Mouse (Mus musculus): ENCODE measurements around the gene Lrrc4. TPM values are rescaled to one million over a fixed set of nuclear protein-coding genes. Genes with fewer than 3 reads are reported as not detected.

The Lrrc4 gene
- total RNA-seq, 1 experiment from 2014 or later, result not detected

DNA sequence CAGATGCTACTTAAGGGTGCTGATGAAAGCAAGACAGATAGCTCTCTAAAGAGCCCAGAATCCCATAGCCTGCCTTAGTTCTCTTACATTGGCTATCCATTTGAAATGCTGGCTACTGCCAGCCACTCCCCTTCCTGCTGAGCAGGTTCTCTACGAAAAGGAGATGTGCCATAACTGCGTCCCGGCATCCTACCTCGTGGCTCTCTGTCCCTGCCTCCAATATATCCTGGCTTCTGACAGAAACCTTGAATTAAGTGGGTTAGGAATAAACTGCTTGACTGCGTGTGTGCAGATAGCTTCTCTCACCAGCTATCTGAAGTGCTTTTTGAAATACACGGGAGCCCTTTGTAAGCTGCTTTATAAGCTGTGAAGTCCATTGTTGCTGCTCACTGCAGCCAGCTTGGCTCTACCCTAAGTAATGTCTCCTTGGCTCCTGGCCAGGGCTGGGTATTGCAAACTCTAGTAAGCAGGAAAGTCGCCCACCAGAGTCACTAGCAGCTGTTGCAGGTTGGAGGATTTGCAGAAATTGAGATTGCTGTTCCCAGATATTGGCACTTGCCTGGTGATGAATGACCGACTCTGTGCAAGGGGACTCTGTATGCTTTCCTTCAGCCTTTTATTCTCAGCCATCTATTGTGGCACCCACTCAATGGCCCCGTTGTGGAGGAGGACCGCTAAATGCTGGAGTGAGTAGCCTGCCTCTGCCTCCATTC lies 75.1 kb downstream of the Lrrc4 start:
- no peak for ATAC-seq (replicated peaks in 1 of 2; ENCODE audit: insufficient read depth in 1 of 2, low FRiP score in 2 of 2, low TSS enrichment in 1 of 2, low read depth in 1 of 2, poor library complexity in 2 of 2, severe bottlenecking in 2 of 2)

DNA sequence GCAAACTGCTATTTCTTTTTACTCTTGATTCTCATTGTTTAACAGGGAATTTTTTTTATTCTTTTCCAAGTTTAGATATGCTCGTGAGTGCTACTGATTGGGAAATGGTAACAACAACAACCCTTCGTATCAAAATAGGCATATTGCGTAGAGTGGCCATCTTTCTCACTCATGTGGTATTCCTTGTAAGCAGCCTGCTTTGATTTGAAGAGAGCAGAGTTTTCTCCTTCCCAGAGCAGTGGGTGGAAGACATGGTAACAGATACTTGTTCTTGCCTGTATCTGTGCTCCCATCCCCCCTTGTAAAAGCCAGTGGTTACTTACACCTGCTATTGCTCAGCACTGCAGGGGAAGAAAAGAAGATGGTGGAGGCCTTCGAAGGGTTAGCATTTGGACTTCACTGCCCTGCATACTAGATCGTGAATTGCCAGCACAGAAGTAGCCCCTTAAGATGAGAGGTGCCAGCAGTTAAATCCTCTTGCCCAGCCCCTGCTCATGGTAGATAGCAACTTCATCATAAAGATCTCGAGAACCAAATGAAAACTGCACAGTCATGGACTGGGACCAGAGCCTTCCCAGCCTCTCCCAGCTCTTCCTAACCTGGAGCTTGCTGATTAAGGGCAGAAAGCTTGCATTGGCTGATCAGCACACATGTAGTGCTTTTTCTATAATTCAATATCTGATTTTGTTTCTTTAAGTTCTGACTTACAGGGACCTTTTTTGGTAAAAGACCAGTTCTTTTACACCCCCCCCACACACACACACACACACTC lies 77.2 kb downstream of the Lrrc4 start:
- no peak for ATAC-seq (replicated peaks in 1 of 2; ENCODE audit: insufficient read depth in 1 of 2, low FRiP score in 2 of 2, low TSS enrichment in 1 of 2, low read depth in 1 of 2, poor library complexity in 2 of 2, severe bottlenecking in 2 of 2)

DNA sequence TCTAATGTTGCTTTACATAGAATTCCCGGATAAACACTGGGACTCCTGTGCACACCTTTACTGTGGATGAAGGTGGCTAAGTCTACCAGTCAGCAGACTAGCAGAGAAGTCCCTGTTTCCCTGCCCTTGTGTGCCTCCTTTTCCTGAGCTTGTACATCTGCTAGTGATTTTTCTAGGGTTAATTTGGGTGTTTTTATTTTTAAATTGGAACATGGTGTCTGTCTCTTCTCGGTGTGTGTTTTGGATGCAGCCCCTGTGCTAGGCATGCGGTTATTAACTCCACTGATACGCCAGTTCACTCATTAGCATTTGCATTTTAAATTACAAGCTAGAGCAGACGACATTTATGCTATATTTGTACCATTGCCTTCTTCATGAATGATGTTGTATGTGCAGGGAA lies 77.9 kb downstream of the Lrrc4 start:
- ATAC-seq (replicated peaks in 1 of 2; ENCODE audit: insufficient read depth in 1 of 2, low FRiP score in 2 of 2, low TSS enrichment in 1 of 2, low read depth in 1 of 2, poor library complexity in 2 of 2, severe bottlenecking in 2 of 2), result no peak

DNA sequence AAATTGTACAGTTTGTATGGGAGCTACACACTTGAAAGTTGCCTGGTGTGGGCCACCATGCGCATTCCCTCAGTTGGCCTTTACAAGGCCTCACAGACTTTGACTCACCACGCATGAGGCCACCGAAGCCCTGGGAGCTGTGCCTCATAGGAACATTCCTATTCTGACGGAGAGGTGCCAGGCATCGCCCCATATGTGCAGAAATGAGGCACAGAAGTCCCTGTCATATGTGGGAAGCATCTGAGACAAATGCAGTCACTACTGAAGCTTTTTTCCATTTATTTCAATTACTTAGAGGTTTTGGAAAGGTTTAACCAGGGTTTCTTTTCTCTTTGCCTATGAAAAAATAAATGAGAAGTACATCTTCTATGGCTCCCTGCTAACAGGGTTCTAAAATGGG lies 78.3 kb downstream of the Lrrc4 start:
- ATAC-seq (replicated peaks in 1 of 2; ENCODE audit: insufficient read depth in 1 of 2, low FRiP score in 2 of 2, low TSS enrichment in 1 of 2, low read depth in 1 of 2, poor library complexity in 2 of 2, severe bottlenecking in 2 of 2), result no peak

DNA sequence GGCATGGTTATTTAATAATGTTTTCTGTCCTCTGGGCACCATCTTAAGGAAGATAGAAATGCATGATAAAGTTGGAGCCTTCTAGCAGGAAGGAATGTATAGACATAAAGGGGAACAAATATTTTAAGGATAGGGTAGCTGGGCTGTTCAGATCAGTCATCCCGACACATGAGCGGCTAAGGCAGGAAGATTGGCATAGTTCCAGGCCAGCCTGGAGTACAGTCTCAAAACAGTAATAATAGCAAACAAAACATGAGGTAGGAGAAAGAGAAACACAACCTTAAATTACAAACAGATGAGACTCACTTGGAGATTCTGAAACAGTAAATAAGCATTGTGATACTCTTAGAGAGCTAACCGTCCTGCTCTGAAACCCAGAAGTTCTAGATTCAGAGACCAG lies 80.4 kb downstream of the Lrrc4 start:
- ATAC-seq (replicated peaks in 1 of 2; ENCODE audit: insufficient read depth in 1 of 2, low FRiP score in 2 of 2, low TSS enrichment in 1 of 2, low read depth in 1 of 2, poor library complexity in 2 of 2, severe bottlenecking in 2 of 2), result no peak

DNA sequence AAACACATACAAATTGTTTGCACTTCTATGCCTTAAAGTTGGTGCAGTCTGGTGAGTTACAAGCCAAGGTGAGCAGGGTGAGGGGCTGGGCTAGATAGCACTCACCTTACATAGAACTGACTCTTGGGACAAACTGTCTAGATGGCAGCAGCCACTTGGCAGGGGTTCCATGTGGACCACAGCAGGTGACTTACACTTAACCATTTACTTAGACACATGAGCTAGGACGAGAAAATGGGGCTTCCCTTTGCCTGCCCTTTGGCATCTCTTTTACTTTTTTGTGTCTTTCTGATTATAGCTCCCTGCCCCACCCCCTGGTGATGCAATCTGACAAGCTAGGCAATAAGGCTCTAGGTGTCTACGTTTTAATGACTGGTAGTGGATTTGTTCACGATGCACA lies 82.3 kb downstream of the Lrrc4 start:
- no peak for ATAC-seq (replicated peaks in 1 of 2; ENCODE audit: insufficient read depth in 1 of 2, low FRiP score in 2 of 2, low TSS enrichment in 1 of 2, low read depth in 1 of 2, poor library complexity in 2 of 2, severe bottlenecking in 2 of 2)

DNA sequence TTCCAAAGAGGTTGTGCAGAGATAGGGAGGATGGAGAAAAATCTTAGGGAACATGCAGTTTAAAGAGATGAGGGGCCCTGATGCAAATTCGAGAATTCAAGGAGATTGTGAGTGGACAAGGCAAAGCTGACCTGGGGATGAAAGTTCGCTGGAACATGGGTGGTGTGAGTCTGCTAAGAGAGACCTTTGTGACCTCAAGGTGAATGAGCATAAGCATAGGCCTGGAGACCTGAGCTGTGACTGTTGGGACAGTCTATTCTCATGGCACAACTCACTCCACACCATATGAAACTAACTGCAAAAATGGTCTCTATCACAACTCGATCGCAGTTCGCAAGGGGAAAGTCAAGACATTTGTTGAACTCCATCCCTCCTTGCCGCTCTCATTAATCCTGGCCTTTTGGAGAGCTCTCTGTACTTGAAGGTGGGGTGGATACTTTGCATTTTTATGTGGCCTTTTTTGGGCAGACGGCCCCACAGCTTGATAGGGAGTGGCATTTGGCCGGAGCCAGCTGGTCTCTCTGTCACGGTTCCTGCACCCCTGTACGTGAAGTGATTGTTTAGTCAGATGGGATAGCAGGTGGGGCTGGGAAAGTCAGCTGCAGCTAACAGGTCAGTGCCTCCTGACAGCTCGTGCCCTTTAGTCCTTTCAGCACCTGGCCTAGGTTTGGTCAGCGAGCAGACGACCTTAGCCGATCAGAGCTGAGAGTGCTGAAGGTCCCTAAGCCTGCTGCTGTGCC lies 83.4 kb downstream of the Lrrc4 start:
- ATAC-seq (replicated peaks in 1 of 2; ENCODE audit: insufficient read depth in 1 of 2, low FRiP score in 2 of 2, low TSS enrichment in 1 of 2, low read depth in 1 of 2, poor library complexity in 2 of 2, severe bottlenecking in 2 of 2), result no peak

DNA sequence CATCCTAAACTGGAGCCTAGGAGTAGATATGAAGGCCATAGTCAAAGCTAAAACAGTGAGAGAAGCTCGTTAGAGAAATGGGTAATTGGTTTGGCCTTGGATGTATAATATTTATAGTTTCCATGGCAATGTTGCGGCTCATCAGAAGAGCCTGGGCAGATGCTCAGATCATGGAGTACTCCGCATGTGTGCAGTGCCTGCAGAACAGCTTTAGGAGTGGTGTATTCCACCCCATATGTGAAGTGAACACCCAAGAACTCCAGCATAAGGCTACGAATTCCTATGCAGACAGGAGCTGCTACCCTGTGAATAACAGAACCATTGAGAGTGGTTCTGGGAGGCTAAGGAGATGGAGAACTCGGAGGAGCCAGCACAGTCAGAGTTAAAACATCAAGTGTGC lies 84.5 kb downstream of the Lrrc4 start:
- no peak for ATAC-seq (replicated peaks in 1 of 2; ENCODE audit: insufficient read depth in 1 of 2, low FRiP score in 2 of 2, low TSS enrichment in 1 of 2, low read depth in 1 of 2, poor library complexity in 2 of 2, severe bottlenecking in 2 of 2)

DNA sequence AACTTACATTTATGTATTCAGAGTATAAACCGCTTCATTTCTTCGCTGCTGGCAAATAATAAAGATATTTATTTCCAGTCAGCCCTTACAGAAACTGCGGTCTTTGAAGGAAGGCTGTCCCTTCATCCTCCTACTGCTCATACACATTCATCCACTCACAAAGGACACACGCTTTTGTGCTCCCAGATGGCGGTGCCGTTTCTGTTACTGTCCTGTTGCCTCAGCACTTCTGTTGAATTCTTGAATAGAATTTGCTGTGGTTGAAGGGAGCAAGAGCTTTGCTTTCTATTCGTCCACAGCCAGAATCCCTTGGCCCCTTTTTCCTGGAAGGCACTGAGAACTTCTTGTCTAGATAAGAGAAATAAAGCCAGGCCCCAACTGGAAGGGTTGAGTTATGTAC lies 85.7 kb downstream of the Lrrc4 start:
- no peak for ATAC-seq (replicated peaks in 1 of 2; ENCODE audit: insufficient read depth in 1 of 2, low FRiP score in 2 of 2, low TSS enrichment in 1 of 2, low read depth in 1 of 2, poor library complexity in 2 of 2, severe bottlenecking in 2 of 2)

DNA sequence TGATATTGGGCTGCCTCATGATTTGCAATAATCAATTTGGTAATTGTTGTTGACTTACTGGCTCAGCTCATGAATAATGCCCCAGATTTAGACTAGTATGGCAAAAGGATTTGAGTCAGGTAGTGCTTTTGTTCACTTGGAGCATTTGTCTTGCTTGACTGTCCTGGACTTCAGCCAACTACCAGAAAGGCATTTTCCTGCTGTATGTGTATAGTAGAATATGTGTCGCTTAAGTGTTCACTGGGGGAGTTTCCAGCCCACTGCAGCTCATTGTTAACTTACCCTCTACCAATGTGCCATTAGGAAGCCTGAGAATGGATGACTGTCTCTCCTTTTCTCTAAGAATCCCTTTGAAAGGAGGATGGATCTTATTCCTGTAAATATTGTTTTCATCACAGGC lies 88.0 kb downstream of the Lrrc4 start:
- ATAC-seq (replicated peaks in 1 of 2; ENCODE audit: insufficient read depth in 1 of 2, low FRiP score in 2 of 2, low TSS enrichment in 1 of 2, low read depth in 1 of 2, poor library complexity in 2 of 2, severe bottlenecking in 2 of 2), result no peak

DNA sequence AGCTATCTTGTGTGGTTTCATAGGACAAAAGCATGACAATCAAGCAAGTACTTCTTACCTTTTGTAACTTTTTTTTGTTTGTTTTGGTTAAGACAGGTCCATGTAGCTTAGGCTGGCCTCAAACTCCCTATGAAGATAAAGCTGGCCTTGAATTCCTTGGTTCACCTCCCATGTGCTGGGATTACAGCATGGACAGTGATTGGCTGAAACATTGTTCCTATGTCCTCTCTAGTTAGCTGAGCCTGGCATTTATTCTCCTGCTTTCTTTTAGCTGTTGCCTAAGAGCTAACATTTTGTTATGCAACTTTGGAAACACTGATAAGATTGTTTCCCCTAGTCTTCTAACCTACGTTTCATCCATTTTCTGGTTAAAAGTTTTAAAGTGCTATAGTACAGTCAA lies 93.9 kb downstream of the Lrrc4 start:
- no peak for ATAC-seq (replicated peaks in 1 of 2; ENCODE audit: insufficient read depth in 1 of 2, low FRiP score in 2 of 2, low TSS enrichment in 1 of 2, low read depth in 1 of 2, poor library complexity in 2 of 2, severe bottlenecking in 2 of 2)

DNA sequence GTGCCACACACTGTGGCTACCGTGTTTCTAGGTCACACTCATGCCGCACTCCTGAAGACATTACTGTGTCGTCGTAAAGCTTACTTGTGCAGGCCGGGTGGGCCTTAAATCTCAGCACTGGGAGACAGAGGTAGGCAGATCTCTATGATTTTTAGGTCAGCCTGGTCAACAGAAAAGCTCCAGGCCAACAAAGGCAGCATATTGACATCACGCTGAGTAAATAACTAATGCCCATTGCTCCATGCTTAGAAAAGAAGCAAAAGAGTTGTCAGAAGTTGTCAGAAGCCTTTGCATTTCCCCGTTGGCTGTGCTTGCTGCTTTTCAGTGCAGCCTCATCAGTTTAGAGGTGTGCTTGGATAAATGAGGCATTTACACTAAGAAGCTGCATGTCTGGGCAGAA lies 94.9 kb downstream of the Lrrc4 start:
- no peak for ATAC-seq (replicated peaks in 1 of 2; ENCODE audit: insufficient read depth in 1 of 2, low FRiP score in 2 of 2, low TSS enrichment in 1 of 2, low read depth in 1 of 2, poor library complexity in 2 of 2, severe bottlenecking in 2 of 2)

DNA sequence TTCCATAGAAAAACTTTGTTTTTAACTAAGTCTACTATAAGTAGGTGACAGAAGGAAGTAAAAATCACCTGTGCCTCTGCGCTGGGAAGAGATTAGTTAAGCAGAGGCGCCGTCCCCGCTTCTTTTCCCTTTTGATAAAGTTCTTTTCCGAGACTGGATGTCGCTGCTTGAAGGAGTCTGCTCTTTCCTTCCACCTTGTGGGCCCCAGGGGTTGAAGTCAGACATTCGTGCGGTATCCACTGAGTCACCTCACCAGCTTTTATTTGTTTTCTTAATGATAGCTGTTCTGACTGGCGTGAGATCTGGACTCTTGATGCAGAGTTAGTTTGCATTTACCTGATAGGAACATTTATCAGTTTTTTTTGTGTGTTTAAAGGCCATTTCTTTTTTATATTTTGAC lies 96.4 kb downstream of the Lrrc4 start:
- no peak for ATAC-seq (replicated peaks in 1 of 2; ENCODE audit: insufficient read depth in 1 of 2, low FRiP score in 2 of 2, low TSS enrichment in 1 of 2, low read depth in 1 of 2, poor library complexity in 2 of 2, severe bottlenecking in 2 of 2)

DNA sequence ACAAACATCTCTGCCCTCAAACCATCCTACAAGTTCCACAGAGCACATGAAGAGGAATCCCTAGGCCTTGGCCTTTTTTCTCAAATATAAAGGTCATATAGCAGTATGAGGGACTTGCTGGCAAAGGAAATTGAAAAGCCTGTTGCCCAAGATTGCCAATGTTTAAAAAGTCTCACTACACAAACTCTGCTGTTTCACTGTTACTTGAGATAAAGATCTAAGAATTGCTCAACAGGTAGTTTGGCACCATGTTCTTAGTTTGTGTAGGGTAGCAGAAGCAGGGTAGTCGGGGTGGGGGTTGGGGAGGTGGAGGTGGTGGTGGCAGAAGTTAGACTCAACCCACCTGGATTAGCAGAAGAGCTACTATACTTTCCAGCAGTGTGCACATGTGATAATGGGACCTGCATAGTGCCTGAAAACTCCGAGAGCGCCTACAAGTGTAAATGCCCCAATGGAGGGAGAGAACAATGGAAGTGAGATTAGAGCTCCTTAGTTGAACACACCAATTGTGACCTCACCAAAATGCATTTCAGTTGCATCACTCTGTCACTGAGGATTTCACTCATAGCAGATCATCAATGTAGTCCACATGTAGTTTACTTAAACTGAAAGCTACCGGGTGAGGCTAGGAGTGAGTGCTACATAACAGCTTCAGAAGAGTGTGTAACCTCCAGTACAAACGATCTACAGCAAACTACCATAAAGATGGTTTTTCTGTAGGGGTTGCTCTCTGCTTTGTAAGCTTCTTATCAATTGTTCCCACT lies 97.5 kb downstream of the Lrrc4 start:
- no peak for ATAC-seq (replicated peaks in 1 of 2; ENCODE audit: insufficient read depth in 1 of 2, low FRiP score in 2 of 2, low TSS enrichment in 1 of 2, low read depth in 1 of 2, poor library complexity in 2 of 2, severe bottlenecking in 2 of 2)

DNA sequence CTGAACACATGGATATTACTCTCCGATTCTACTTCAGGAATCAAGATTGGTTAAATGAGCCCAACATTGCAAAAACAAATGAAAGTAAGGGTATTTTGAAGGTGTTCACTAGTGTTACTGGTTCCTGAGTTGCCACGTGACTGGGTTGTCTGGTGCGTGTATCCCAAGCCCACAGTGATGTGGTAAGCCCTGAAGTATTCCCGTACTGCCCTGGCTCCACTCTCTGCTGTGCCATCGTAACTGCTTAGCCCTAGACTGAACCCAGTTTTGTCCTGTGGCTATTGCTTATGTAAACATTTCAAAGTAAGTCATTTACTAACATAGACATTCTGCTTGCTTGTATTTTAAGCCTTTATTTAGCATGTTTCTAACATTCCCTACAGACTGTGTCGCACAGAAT lies 100.3 kb downstream of the Lrrc4 start:
- no peak for ATAC-seq (replicated peaks in 1 of 2; ENCODE audit: insufficient read depth in 1 of 2, low FRiP score in 2 of 2, low TSS enrichment in 1 of 2, low read depth in 1 of 2, poor library complexity in 2 of 2, severe bottlenecking in 2 of 2)

DNA sequence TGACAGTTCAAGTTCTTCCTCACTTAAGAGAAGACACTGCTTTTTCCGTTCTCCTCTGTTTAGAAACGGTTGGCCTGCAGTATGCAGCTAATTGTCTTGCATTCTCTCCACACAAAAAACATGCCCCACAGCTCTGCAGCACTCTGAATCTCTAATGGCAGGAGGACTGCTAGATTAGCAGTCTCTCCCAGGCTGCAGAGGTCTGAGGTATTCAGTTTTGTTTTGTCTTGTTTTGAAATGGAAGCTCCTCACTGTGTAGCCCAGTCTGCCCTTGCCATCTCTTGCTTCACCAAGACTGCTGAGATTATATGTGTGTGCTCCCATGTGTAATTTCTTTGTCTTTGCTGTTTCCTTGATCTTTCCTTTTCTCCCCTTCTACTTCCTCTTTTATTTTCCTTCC lies 101.9 kb downstream of the Lrrc4 start:
- no peak for ATAC-seq (replicated peaks in 1 of 2; ENCODE audit: insufficient read depth in 1 of 2, low FRiP score in 2 of 2, low TSS enrichment in 1 of 2, low read depth in 1 of 2, poor library complexity in 2 of 2, severe bottlenecking in 2 of 2)

DNA sequence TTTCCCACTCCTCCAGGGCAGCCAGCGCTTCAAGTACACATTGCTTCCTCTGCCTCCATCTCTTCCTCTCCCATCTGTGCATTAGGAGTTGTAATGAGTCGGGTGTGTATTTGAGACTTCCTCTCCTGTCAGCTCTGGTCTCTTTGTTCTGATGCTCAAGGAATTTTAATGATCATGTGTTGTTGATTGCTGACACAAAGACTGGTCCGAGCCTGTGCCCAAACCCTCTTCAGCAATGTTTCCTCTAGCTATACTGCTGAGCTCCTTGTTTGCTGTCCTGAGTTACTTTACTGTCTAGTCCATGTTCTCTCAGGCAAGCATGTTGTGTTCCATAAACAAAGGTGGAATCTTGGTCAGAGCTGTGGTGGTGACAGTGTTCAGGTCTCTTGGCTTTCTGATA lies 102.3 kb downstream of the Lrrc4 start:
- no peak for ATAC-seq (replicated peaks in 1 of 2; ENCODE audit: insufficient read depth in 1 of 2, low FRiP score in 2 of 2, low TSS enrichment in 1 of 2, low read depth in 1 of 2, poor library complexity in 2 of 2, severe bottlenecking in 2 of 2)

DNA sequence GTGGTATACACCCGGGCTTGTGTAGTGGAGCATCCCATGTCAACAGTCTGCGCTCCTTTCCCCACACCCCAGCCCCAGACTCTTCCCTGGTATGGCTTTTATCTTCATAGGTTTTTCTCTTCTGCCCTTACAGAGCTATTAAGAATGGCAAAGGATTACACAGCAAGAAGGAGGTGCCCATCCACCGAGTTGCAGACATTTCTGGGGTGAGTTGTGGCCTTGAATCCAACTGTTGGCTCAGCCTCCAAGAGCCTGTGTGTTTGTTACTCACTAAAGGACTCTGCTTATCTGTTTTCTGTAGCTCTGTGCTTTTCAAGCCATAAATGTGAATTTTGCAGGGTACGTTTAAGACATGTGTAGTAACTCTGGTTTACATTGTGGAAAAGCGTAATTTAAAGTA lies 106.8 kb downstream of the Lrrc4 start:
- ATAC-seq (replicated peaks in 1 of 2; ENCODE audit: insufficient read depth in 1 of 2, low FRiP score in 2 of 2, low TSS enrichment in 1 of 2, low read depth in 1 of 2, poor library complexity in 2 of 2, severe bottlenecking in 2 of 2), result no peak

Data from hematopoietic stem cell, adult 5-6 weeks (primary cell).